In the genomic region with DNA sequence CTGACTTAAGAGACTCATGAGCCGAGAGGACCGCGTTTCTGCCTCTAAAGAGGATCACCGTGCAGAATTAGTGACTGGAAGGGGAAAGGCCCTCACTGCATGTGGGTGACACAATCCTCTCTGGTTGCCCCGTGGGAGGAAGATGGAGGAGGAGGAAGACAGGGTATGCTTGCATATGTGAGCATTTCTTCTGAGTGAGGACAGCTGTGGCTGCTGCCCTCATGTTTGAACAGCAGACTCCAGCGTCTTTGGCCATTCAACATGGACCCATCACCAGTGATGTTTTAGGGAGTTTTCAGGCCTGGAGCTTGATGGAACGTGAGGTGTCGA, we compare ENCODE assay signal across 16 mouse cellular contexts.
"Had no signal": no experiment of that assay in that cellular context is flagged by ENCODE, and none has a peak within 500 bp of the region (broad histone marks: within the 10 kb centered on the region; RNA-seq: fewer than 3 reads in every experiment).

No protein-coding gene starts in this region.

- H3K4me3 ChIP-seq: kidney, embryonic 15.5 days; limb, embryonic 15.5 days; liver, embryonic 13.5 days; midbrain, embryonic 10.5 days; myocyte; neural tube, embryonic 12.5 days had no signal

- H3K27ac ChIP-seq: kidney, embryonic 15.5 days; limb, embryonic 15.5 days; liver, embryonic 13.5 days; midbrain, embryonic 10.5 days; neural tube, embryonic 12.5 days had no signal

- ATAC-seq: intestine, embryonic 16.5 days had no signal

- H3K36me3 ChIP-seq: kidney, embryonic 15.5 days; limb, embryonic 15.5 days; liver, embryonic 13.5 days; midbrain, embryonic 10.5 days; neural tube, embryonic 12.5 days had no signal

- H3K4me1 ChIP-seq: liver, embryonic 13.5 days; midbrain, embryonic 10.5 days; neural tube, embryonic 12.5 days had no signal

- H3K9me3 ChIP-seq: kidney, embryonic 15.5 days; limb, embryonic 15.5 days; liver, embryonic 13.5 days; midbrain, embryonic 10.5 days; neural tube, embryonic 12.5 days had no signal

- H3K4me2 ChIP-seq: kidney, embryonic 15.5 days; limb, embryonic 15.5 days; liver, embryonic 13.5 days; neural tube, embryonic 12.5 days had no signal

- H3K9ac ChIP-seq: kidney, embryonic 15.5 days; limb, embryonic 15.5 days; liver, embryonic 13.5 days; neural tube, embryonic 12.5 days had no signal

- DNase-seq: kidney, adult 2 months; kidney, postnatal 14 days; liver, embryonic 13.5 days; lung, adult 18-20 months; lung, postnatal 4 days; midbrain, embryonic 14.5 days; retina, postnatal 1 day; right cerebral cortex, postnatal 4 days; thymus, adult 2 months; thymus, postnatal 25 days had no signal

- H3K27me3 ChIP-seq: kidney, embryonic 15.5 days; limb, embryonic 15.5 days; liver, embryonic 13.5 days; neural tube, embryonic 12.5 days had no signal
